Mouse (Mus musculus) lung, adult 2 months (tissue): ENCODE data around the gene Ogt.

Experiments
- CTCF ChIP-seq: fragments of 200-500 bp; IDR thresholded peaks from 2 replicates; pipeline ENCODE4 v1.5.1; 2011; ENCODE audit warnings: mild to moderate bottlenecking, low read length, control low read depth; ENCODE audit not compliant: insufficient read depth
- POLR2A ChIP-seq: fragments of 200-500 bp; IDR thresholded peaks from 2 replicates; pipeline ENCODE4 v1.6.1; 2011; ENCODE audit warnings: low read depth, mild to moderate bottlenecking, control low read depth, low read length, borderline replicate concordance; ENCODE audit errors: extremely low read depth

DNA sequence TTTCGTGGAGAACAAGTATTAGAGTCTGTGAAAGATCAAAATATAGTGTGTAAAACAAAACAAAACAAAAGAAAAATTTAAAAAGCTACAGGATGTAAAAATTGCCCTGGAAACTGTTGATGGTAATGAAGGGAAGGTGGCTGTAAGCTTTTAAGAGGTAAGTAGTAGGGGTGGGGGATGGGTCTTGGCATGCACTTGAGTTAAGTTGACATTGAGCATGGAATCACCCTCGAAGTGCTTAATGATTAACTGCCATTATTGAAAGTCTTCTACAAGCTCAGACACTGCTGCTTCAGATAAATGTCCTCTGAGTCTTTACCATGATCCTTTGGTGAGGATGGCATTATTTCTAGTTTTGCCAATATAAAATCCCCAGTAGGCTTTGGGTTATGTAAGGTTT lies 5.4 kb downstream of the Ogt start:
- TF ChIP-seq CTCF = no peak
- TF ChIP-seq POLR2A = no peak
